Mouse (Mus musculus): ENCODE data around the gene H2-Eb1. TPM values are rescaled to one million over a fixed set of nuclear protein-coding genes. Genes with fewer than 3 reads are reported as not detected.

The H2-Eb1 gene
- polyA plus RNA-seq, 1 experiment from 2014 or later = 24.1 TPM

DNA sequence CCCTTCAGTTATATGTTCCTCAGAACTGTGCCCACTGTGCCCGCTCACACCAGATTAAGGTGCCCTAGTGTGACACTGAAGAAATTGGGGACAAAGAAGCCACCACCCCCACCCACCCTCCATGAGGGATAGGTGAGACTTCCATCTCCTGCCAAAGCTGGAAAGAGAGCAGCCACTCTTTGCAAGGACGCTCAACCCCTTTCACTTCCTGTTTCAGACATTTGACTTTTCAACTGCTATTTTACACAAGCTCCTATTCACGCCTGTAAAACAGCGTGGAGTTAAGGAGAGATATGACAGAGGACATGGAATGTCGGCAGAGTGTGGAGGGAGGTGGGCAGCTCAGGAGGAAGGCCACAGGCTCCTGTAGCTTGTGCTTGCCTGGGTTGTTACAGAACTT, 19.2 kb upstream of the H2-Eb1 start:
- no peak overlapping the region for H3K9ac ChIP-seq (ENCODE audit: low read depth, low read length)
- H3K4me1 ChIP-seq (replicated peaks; ENCODE audit: control insufficient read depth, insufficient read depth, low read length) = no peaks in the 10 kb centered on the region
- ATAC-seq = no peak
- no peak overlapping the region for H3K27ac ChIP-seq (ENCODE audit: low read depth, low read length)
- no peak overlapping the region for H3K4me2 ChIP-seq (replicated peaks; ENCODE audit: low read depth)
- WGBS = 77% methylated on average over 5 of the region's 5 CpGs
- TF ChIP-seq CTCF (IDR thresholded peaks at IDR 0.05; ENCODE audit: low read depth) = no peak
- H3K9me3 ChIP-seq (ENCODE audit: control insufficient read depth) = no peaks in the 10 kb centered on the region
- no peaks in the 10 kb centered on the region for H3K27me3 ChIP-seq (replicated peaks; ENCODE audit: control insufficient read depth, insufficient read depth, low read length)
- H3K36me3 ChIP-seq (ENCODE audit: control insufficient read depth, insufficient read depth) = no peaks in the 10 kb centered on the region
- no peak overlapping the region for H3K4me3 ChIP-seq (ENCODE audit: low read depth, low read length)

DNA sequence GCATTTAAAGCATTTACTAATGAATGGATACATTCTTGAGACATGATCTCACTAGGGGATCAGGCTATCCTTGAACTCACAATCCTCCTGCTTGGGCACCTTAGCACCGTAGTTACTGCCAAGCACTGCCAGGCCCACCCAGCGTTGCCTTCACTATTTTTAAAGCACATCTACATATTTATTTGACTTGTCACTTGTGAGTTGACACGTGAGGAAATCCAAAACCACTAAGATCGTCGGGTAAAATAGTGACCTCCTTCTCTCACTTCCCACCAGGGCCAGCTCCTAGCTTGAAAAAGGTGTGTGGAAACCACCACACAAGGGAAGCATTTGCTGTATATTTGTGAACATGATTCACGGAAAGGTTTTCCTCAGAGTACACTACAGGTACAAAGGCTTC, 18.7 kb upstream of the H2-Eb1 start:
- no peak overlapping the region for H3K27ac ChIP-seq (ENCODE audit: low read depth, low read length)
- H3K4me2 ChIP-seq (replicated peaks; ENCODE audit: low read depth) = no peak overlapping the region
- no peaks in the 10 kb centered on the region for H3K27me3 ChIP-seq (replicated peaks; ENCODE audit: control insufficient read depth, insufficient read depth, low read length)
- no peaks in the 10 kb centered on the region for H3K36me3 ChIP-seq (ENCODE audit: control insufficient read depth, insufficient read depth)
- 67% methylated on average over 6 of the region's 6 CpGs for WGBS
- no peak for ATAC-seq
- no peak overlapping the region for H3K9ac ChIP-seq (ENCODE audit: low read depth, low read length)
- H3K4me3 ChIP-seq (ENCODE audit: low read depth, low read length) = no peak overlapping the region
- TF ChIP-seq CTCF (IDR thresholded peaks at IDR 0.05; ENCODE audit: low read depth) = no peak
- H3K9me3 ChIP-seq (ENCODE audit: control insufficient read depth) = no peaks in the 10 kb centered on the region
- H3K4me1 ChIP-seq (replicated peaks; ENCODE audit: control insufficient read depth, insufficient read depth, low read length) = no peaks in the 10 kb centered on the region

DNA sequence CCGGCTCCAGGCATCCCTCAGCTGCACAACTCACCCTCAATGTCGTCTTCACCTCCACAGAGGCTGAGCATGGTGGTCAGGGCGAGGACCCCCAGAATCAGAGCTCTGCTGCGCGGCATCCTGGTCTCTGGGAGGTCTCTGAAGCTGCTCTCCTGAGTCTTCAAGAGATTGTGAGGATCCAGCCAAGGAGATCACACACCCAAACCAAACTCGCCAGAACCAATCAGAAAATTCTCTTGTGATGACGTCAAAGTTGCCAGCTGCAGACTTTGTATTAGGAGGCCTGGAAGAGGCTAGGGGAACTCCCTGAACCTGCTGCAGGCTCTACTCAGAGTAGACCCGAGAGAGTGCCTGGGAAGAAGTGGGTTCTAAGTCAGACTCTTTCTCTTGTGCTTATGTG, 18.0 kb upstream of the H2-Eb1 start, which contains the start of gene H2-Aa:
H2-Aa (minus strand) TSS at position 176 of the 400 bp plus-strand sequence.
- H3K9me3 ChIP-seq (ENCODE audit: control insufficient read depth) = no peaks in the 10 kb centered on the region
- H3K36me3 ChIP-seq (ENCODE audit: control insufficient read depth, insufficient read depth) = no peaks in the 10 kb centered on the region
- H3K27me3 ChIP-seq (replicated peaks; ENCODE audit: control insufficient read depth, insufficient read depth, low read length) = no peaks in the 10 kb centered on the region
- no peak within 1 kb of the TSS for H3K4me2 ChIP-seq (replicated peaks; ENCODE audit: low read depth)
- no peak within 1 kb of the TSS for H3K27ac ChIP-seq (ENCODE audit: low read depth, low read length)
- no peak within 1 kb of the TSS for H3K4me3 ChIP-seq (ENCODE audit: low read depth, low read length)
- no peak for TF ChIP-seq CTCF (IDR thresholded peaks at IDR 0.05; ENCODE audit: low read depth)
- no peak within 1 kb of the TSS for H3K9ac ChIP-seq (ENCODE audit: low read depth, low read length)
- peak; percentile 69 for ATAC-seq
- no peaks in the 10 kb centered on the region for H3K4me1 ChIP-seq (replicated peaks; ENCODE audit: control insufficient read depth, insufficient read depth, low read length)
- 18% methylated on average over 8 of the region's 8 CpGs for WGBS

DNA sequence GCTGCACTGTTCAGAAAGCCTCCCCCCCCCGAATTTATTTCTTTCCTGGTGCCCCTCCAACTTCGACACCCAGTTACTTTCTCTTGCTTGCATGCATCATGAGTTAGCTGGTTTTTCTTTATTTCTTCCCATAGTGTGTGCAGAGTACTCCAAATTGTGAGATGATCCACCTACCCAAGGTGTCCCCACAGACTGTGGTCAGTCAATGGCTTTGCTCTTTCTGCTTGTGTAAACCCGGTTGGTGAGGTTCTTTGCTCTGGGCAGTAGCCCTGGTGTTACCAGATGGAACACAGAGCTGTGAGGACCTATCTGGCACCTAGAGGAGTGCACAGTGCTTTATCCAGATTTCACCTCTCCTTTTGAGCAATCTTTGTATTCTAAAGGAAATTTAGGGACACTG, 17.5 kb upstream of the H2-Eb1 start:
- 69% methylated on average over 3 of the region's 3 CpGs for WGBS
- TF ChIP-seq CTCF (IDR thresholded peaks at IDR 0.05; ENCODE audit: low read depth) = no peak
- no peak for ATAC-seq
- Histone ChIP-seq H3K27ac (ENCODE audit: low read depth, low read length) (no peak overlapping the region), H3K4me3 (ENCODE audit: low read depth, low read length) (no peak overlapping the region), H3K9ac (ENCODE audit: low read depth, low read length) (no peak overlapping the region), H3K9me3 (ENCODE audit: control insufficient read depth) (no peaks in the 10 kb centered on the region), H3K27me3 (replicated peaks; ENCODE audit: control insufficient read depth, insufficient read depth, low read length) (no peaks in the 10 kb centered on the region), H3K36me3 (ENCODE audit: control insufficient read depth, insufficient read depth) (no peaks in the 10 kb centered on the region), H3K4me2 (replicated peaks; ENCODE audit: low read depth) (no peak overlapping the region), H3K4me1 (replicated peaks; ENCODE audit: control insufficient read depth, insufficient read depth, low read length) (no peaks in the 10 kb centered on the region)

DNA sequence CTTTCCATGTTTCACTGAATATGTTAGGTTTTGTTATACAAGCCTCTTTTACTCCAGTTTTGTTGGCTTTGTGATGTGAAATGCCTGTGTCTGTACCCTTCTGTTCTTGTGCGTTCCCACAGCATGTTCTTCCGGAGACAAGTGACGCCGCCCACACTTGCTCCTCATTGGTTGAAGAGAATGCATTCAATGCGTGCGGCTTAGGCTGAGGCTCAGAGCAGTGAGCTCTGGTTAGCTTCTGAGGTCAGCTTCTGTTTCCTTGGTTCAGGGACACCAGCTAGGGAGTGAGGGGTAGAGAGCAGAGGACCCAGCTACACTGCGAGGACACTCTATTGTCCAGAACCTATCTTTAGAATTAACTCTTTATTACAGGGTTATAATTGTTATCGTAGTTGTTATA, 14.1 kb upstream of the H2-Eb1 start:
- 18% methylated on average over 8 of the region's 8 CpGs for WGBS
- H3K4me1 ChIP-seq (replicated peaks; ENCODE audit: control insufficient read depth, insufficient read depth, low read length) = no peaks in the 10 kb centered on the region
- H3K9me3 ChIP-seq (ENCODE audit: control insufficient read depth) = no peaks in the 10 kb centered on the region
- no peak for TF ChIP-seq CTCF (IDR thresholded peaks at IDR 0.05; ENCODE audit: low read depth)
- no peaks in the 10 kb centered on the region for H3K27me3 ChIP-seq (replicated peaks; ENCODE audit: control insufficient read depth, insufficient read depth, low read length)
- H3K4me3 ChIP-seq (ENCODE audit: low read depth, low read length) = no peak overlapping the region
- no peaks in the 10 kb centered on the region for H3K36me3 ChIP-seq (ENCODE audit: control insufficient read depth, insufficient read depth)
- no peak overlapping the region for H3K9ac ChIP-seq (ENCODE audit: low read depth, low read length)
- H3K4me2 ChIP-seq (replicated peaks; ENCODE audit: low read depth) = no peak overlapping the region
- peak; percentile 77 for ATAC-seq
- no peak overlapping the region for H3K27ac ChIP-seq (ENCODE audit: low read depth, low read length)

DNA sequence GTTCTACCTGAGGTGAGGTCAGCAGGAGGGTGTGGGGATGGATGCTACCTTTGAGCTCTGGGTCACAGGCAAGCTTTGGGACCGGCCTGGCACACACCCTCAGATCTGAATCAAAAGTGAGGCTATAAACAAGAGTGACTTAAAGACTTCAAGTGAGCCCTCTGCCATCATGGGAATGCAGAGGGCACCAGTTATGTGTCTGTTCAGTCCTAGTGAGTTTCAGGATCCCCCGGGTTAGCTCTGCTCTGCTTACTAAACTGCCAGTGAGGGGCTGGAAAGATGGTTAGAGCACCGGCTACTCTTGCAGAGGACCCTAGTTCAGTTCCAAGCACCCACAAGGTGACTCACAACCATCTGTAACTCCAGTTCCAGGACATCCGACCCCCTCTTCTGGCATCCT, 13.1 kb upstream of the H2-Eb1 start:
- no peaks in the 10 kb centered on the region for H3K36me3 ChIP-seq (ENCODE audit: control insufficient read depth, insufficient read depth)
- no peak overlapping the region for H3K4me2 ChIP-seq (replicated peaks; ENCODE audit: low read depth)
- no peak overlapping the region for H3K4me3 ChIP-seq (ENCODE audit: low read depth, low read length)
- H3K9me3 ChIP-seq (ENCODE audit: control insufficient read depth) = no peaks in the 10 kb centered on the region
- no peaks in the 10 kb centered on the region for H3K27me3 ChIP-seq (replicated peaks; ENCODE audit: control insufficient read depth, insufficient read depth, low read length)
- ATAC-seq = no peak
- WGBS = 83% methylated on average over 4 of the region's 4 CpGs
- no peaks in the 10 kb centered on the region for H3K4me1 ChIP-seq (replicated peaks; ENCODE audit: control insufficient read depth, insufficient read depth, low read length)
- no peak for TF ChIP-seq CTCF (IDR thresholded peaks at IDR 0.05; ENCODE audit: low read depth)
- no peak overlapping the region for H3K9ac ChIP-seq (ENCODE audit: low read depth, low read length)
- H3K27ac ChIP-seq (ENCODE audit: low read depth, low read length) = no peak overlapping the region

DNA sequence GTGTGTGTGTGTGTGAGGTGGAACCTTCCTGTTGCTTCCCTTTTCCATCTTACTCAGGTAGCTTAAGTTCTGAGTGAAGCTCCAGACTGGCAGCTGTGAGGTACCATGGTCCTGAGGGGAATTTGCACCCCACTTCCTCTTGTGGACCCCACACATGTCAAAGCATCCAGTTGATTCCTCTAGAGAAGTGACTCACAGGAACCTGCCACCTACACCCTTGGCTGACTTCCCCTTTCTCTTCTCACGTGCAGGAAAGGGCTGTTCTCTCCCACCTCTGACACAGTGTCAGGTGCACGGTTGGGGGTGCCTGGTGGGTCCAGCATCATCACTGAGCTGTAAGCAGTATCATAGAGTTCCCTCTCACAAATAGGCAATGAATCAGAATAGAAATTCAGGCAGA, 12.1 kb upstream of the H2-Eb1 start:
- 42% methylated on average over 2 of the region's 2 CpGs for WGBS
- H3K27ac ChIP-seq (ENCODE audit: low read depth, low read length) = no peak overlapping the region
- no peaks in the 10 kb centered on the region for H3K4me1 ChIP-seq (replicated peaks; ENCODE audit: control insufficient read depth, insufficient read depth, low read length)

More for the DNA sequence above, 12.1 kb upstream of the H2-Eb1 start:
- no peak overlapping the region for H3K9ac ChIP-seq (ENCODE audit: low read depth, low read length)
- TF ChIP-seq CTCF (IDR thresholded peaks at IDR 0.05; ENCODE audit: low read depth) = no peak
- H3K36me3 ChIP-seq (ENCODE audit: control insufficient read depth, insufficient read depth) = no peaks in the 10 kb centered on the region
- no peaks in the 10 kb centered on the region for H3K9me3 ChIP-seq (ENCODE audit: control insufficient read depth)
- no peak for ATAC-seq
- no peak overlapping the region for H3K4me3 ChIP-seq (ENCODE audit: low read depth, low read length)
- no peaks in the 10 kb centered on the region for H3K27me3 ChIP-seq (replicated peaks; ENCODE audit: control insufficient read depth, insufficient read depth, low read length)
- no peak overlapping the region for H3K4me2 ChIP-seq (replicated peaks; ENCODE audit: low read depth)

All from intestine, postnatal 0 days (tissue).